Mouse (Mus musculus): ENCODE data around the gene 9530077C05Rik. TPM values are rescaled to one million over a fixed set of nuclear protein-coding genes. Genes with fewer than 3 reads are reported as not detected.

The 9530077C05Rik gene
- 14.7 and 16.5 TPM in 2 replicates for polyA plus RNA-seq (2015; fragmentation: Nextera tagmentation; extraction: Ambion mirVana)

DNA sequence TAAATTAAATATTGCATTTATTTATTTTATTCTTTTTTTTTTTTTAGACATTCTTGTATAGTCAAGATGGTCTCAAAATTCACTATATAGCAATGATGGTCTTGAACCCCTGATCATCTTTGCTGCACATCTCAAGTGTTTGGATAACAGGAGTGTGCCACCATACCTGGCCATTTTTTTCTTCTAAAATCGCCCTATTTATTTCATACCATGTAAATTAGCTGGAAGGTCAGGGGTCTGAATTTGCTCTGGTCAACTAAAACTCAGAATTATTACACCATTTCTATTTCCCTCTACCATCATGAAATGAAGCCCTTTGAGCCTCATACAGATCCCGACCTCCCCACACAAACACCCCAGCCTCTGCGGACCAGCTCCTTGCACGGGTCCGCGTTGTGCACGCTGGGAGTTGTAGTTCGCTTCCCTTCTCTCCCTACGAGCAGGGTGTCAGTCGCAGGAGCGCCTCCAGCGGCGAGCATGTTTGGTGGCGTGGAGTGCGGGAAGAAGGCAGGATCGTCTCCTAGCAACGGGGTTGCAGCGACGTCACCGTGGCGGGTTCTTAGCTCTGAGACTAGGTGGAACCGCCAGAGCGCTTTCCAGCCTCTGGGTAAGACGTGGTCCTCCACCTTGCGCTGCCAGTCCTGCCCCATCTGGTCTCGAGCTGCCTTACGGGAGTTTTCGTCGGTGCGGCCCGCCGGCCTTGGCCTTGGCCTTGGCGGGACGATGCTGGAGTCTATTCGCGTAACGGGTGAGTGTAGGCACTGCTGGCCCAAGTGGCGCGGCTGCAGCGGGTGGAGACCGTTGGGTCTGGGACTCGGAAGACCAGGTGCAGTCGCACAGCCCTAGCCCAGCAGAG, at the start of gene 9530077C05Rik:
TSS of gene 9530077C05Rik (plus strand) at position 512 of the 856 bp plus-strand sequence.
- peak; percentile 99 for ATAC-seq (ENCODE audit: low FRiP score, low read depth)
- H3K4me3 ChIP-seq = peak within 1 kb of the TSS; percentile 74
- H3K9ac ChIP-seq = peak within 1 kb of the TSS; percentile 76
- peak within 1 kb of the TSS; percentile 69 for H3K4me2 ChIP-seq
- peak within 1 kb of the TSS; percentile 87 for H3K27ac ChIP-seq (replicated peaks)
- no peaks in the 10 kb centered on the region for H3K27me3 ChIP-seq
- peaks cover 11% of the 10 kb centered on the region for H3K4me1 ChIP-seq (replicated peaks)
- WGBS = 1% methylated on average over 43 of the region's 43 CpGs
- no peaks in the 10 kb centered on the region for H3K9me3 ChIP-seq
- H3K36me3 ChIP-seq = no peaks in the 10 kb centered on the region

GRCm38 (mm10) chr9:22366221-22366620, 45.1 kb upstream of the 9530077C05Rik start:
- H3K9ac ChIP-seq = no peak overlapping the region
- WGBS = over 99% methylated on average over 2 of the region's 2 CpGs
- no peaks in the 10 kb centered on the region for H3K4me1 ChIP-seq (replicated peaks)
- no peak overlapping the region for H3K4me3 ChIP-seq
- no peak overlapping the region for H3K4me2 ChIP-seq
- no peaks in the 10 kb centered on the region for H3K27me3 ChIP-seq
- H3K9me3 ChIP-seq = no peaks in the 10 kb centered on the region
- H3K36me3 ChIP-seq = no peaks in the 10 kb centered on the region
- no peak for ATAC-seq (ENCODE audit: low FRiP score, low read depth)
- H3K27ac ChIP-seq (replicated peaks) = no peak overlapping the region

GRCm38 (mm10) chr9:22366621-22367020, 44.7 kb upstream of the 9530077C05Rik start:
- no peak for ATAC-seq (ENCODE audit: low FRiP score, low read depth)
- Histone ChIP-seq H3K27ac (replicated peaks) (no peak overlapping the region), H3K4me3 (no peak overlapping the region), H3K9ac (no peak overlapping the region), H3K4me1 (replicated peaks) (no peaks in the 10 kb centered on the region), H3K4me2 (no peak overlapping the region), H3K9me3 (no peaks in the 10 kb centered on the region), H3K27me3 (no peaks in the 10 kb centered on the region), H3K36me3 (no peaks in the 10 kb centered on the region)
- 95% methylated on average over 10 of the region's 10 CpGs for WGBS

DNA sequence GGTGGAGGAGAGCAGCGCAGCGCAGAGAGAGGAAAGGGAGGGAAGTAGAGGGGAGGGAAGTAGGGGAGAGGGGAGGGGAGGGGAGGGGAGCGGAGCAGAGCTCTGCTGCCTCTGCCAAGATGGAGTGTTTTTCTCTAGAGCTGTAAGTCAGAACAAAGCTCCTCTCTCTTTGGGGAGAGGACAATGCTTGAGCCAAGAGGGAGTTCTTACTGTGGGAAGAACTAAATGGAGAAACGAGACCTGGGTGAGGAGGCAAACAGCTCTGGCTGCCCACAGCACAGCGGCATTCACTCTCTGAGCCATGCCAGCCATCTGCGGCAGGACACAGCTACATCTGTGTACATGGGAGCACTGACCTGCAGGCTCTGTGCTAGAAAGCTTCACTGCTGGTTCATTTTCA, 43.3 kb upstream of the 9530077C05Rik start:
- H3K27me3 ChIP-seq = no peaks in the 10 kb centered on the region
- H3K9me3 ChIP-seq = no peaks in the 10 kb centered on the region
- WGBS = 70% methylated on average over 6 of the region's 6 CpGs
- peak overlapping the region; percentile 51; the same call in 1 of the 2 replicates for H3K27ac ChIP-seq (replicated peaks)
- 0 out of 2 replicates have a peak, but pooled peaks have one; percentile 34 for ATAC-seq (ENCODE audit: low FRiP score, low read depth)
- H3K4me1 ChIP-seq (replicated peaks) = no peaks in the 10 kb centered on the region
- no peak overlapping the region; the same call in 1 of the 2 replicates for H3K4me2 ChIP-seq
- no peak overlapping the region for H3K9ac ChIP-seq
- H3K36me3 ChIP-seq = no peaks in the 10 kb centered on the region
- H3K4me3 ChIP-seq = no peak overlapping the region

- Histone ChIP-seq H3K4me1 (replicated peaks) (no peaks in the 10 kb centered on the region), H3K9ac (no peak overlapping the region), H3K9me3 (no peaks in the 10 kb centered on the region), H3K36me3 (no peaks in the 10 kb centered on the region), H3K27me3 (no peaks in the 10 kb centered on the region), H3K4me3 (no peak overlapping the region), H3K4me2 (no peak overlapping the region), H3K27ac (replicated peaks) (no peak overlapping the region)
- 94% methylated on average over 4 of the region's 4 CpGs for WGBS
- no peak for ATAC-seq (ENCODE audit: low FRiP score, low read depth)
Observed at GRCm38 (mm10) chr9:22372760-22373159, 38.6 kb upstream of the 9530077C05Rik start.

DNA sequence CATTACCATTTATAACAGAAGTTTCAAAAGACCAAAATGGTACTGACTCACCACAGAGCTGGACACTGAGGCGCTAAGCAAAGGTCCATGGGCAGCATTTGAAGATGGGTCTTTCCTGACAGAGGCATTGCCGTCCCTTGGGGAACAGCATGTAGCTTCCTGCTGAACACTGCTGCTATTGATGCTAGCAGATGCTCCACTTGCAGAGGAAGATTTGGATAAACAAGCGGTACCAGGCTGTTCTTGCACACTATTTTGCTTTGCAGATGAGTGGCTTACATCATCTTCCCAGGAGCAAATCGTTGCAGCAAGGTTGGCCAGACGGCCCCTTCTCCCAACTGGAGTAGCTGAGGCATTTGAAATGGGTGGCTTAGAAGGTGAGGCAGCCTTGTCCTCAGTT, 35.2 kb upstream of the 9530077C05Rik start:
- Histone ChIP-seq H3K9me3 (no peaks in the 10 kb centered on the region), H3K9ac (no peak overlapping the region), H3K27me3 (no peaks in the 10 kb centered on the region), H3K27ac (replicated peaks) (no peak overlapping the region), H3K36me3 (no peaks in the 10 kb centered on the region), H3K4me1 (replicated peaks) (no peaks in the 10 kb centered on the region), H3K4me3 (no peak overlapping the region), H3K4me2 (no peak overlapping the region)
- WGBS = 76% methylated on average over 5 of the region's 5 CpGs
- no peak for ATAC-seq (ENCODE audit: low FRiP score, low read depth)

- Histone ChIP-seq H3K9ac (no peak overlapping the region), H3K4me1 (replicated peaks) (peaks cover 13% of the 10 kb centered on the region), H3K27me3 (no peaks in the 10 kb centered on the region), H3K9me3 (no peaks in the 10 kb centered on the region), H3K27ac (replicated peaks) (no peak overlapping the region), H3K36me3 (no peaks in the 10 kb centered on the region), H3K4me2 (no peak overlapping the region), H3K4me3 (no peak overlapping the region)
- no peak for ATAC-seq (ENCODE audit: low FRiP score, low read depth)
- 78% methylated on average over 2 of the region's 2 CpGs for WGBS
Observed at GRCm38 (mm10) chr9:22385890-22386289, 25.4 kb upstream of the 9530077C05Rik start.

DNA sequence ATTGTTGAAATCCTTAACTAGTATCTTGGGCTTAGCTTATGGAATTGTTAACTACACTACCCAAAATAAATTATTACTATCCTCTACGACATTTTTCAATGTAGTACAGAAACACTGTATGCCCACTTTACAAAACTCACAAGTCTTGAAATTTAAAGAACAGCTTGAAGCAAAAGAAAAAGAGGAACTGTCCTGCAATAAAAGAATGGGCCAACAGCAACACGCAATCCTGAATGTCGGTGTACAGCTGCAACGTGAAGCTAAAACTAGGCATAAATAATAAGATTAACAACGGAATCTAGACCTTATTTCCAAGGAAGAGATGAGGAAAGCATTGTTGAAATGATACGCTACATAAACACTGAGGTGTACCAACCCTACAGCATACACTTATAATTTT, 23.4 kb upstream of the 9530077C05Rik start:
- Histone ChIP-seq H3K4me3 (peak overlapping the region; percentile 78), H3K27me3 (no peaks in the 10 kb centered on the region), H3K9ac (no peak overlapping the region), H3K36me3 (no peaks in the 10 kb centered on the region), H3K9me3 (no peaks in the 10 kb centered on the region), H3K4me2 (peak overlapping the region; percentile 90), H3K27ac (replicated peaks) (no peak overlapping the region), H3K4me1 (replicated peaks) (peaks cover 13% of the 10 kb centered on the region)
- ATAC-seq (ENCODE audit: low FRiP score, low read depth) = no peak
- WGBS = 15% methylated on average over 6 of the region's 6 CpGs

DNA sequence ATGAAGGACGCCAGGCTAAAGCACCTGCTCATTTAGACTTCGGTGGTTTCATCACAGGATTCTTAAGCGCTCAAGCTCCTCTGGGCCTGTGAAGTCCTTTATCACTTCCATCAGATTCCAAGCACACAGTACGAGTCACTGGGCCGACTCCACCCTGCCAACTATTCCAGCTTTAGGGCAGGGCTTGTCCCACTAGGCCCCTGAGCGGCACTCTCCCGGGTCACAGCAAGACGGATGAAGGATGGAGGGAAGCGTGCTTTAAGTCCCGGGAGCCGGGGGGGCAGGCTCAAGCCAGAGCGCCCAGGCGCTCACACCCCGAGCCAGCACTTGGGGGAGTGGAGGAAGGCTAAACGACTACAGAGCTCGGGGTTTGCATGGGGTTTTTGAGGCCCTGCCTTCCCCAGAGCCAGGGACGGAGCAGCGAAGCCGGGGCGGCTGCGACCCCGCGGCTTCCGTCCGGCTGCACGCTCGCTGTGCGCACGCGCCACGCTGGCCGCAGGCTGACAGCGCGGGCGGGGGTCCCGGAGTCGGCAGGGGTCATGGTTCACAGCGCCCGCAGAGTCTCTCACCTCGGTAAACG, 22.8 kb upstream of the 9530077C05Rik start:
- ATAC-seq (ENCODE audit: low FRiP score, low read depth) = peak; percentile 42; the same call in 1 of the 2 replicates
- H3K9ac ChIP-seq = peak overlapping the region; percentile 88
- H3K27me3 ChIP-seq = no peaks in the 10 kb centered on the region
- H3K4me3 ChIP-seq = peak overlapping the region; percentile 78
- H3K4me2 ChIP-seq = peak overlapping the region; percentile 90
- H3K4me1 ChIP-seq (replicated peaks) = peaks cover 13% of the 10 kb centered on the region
- under 1% methylated on average over 40 of the region's 41 CpGs for WGBS
- H3K27ac ChIP-seq (replicated peaks) = peak overlapping the region; percentile 86
- H3K9me3 ChIP-seq = no peaks in the 10 kb centered on the region
- no peaks in the 10 kb centered on the region for H3K36me3 ChIP-seq

DNA sequence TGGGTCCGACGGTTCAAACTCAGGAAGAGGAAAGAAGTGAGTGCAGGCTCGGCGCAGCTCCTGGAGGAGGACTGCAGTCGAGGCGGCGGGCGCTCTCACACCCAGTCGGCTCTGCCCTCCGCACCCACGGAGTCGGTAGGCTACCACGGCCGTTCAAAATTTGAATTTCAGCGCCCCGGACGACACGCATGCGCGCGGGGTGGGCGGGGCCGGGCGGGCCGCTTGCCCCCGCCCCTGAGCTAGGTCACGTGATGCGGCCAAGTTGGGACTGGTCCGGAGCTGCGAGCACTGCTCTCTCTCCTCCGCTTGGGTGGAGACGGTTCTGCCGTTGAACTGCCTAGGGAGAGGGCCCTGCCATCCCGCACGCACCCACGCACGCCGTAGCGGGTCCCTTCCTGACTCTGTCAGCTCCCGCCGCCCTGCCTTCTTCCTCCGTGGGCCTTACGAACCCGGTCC, 22.3 kb upstream of the 9530077C05Rik start, which contains the start of gene Anln:
TSS of gene Anln (minus strand) at position 168 of the 456 bp plus-strand sequence.
- no peaks in the 10 kb centered on the region for H3K36me3 ChIP-seq
- H3K9me3 ChIP-seq = no peaks in the 10 kb centered on the region
- H3K27me3 ChIP-seq = no peaks in the 10 kb centered on the region
- peak within 1 kb of the TSS; percentile 88 for H3K9ac ChIP-seq
- peak within 1 kb of the TSS; percentile 86 for H3K27ac ChIP-seq (replicated peaks)
- peak within 1 kb of the TSS; percentile 90 for H3K4me2 ChIP-seq
- H3K4me1 ChIP-seq (replicated peaks) = peaks cover 13% of the 10 kb centered on the region
- WGBS = under 1% methylated on average over 37 of the region's 44 CpGs
- H3K4me3 ChIP-seq = peak within 1 kb of the TSS; percentile 78
- ATAC-seq (ENCODE audit: low FRiP score, low read depth) = peak; percentile 96

GRCm38 (mm10) chr9:22389736-22390245, 21.5 kb upstream of the 9530077C05Rik start:
- Histone ChIP-seq H3K36me3 (no peaks in the 10 kb centered on the region), H3K9ac (peak overlapping the region; percentile 88; the same call in 1 of the 2 replicates), H3K27me3 (no peaks in the 10 kb centered on the region), H3K4me2 (peak overlapping the region; percentile 90), H3K4me1 (replicated peaks) (peaks cover 13% of the 10 kb centered on the region), H3K27ac (replicated peaks) (peak overlapping the region; percentile 86; the same call in 1 of the 2 replicates), H3K9me3 (no peaks in the 10 kb centered on the region), H3K4me3 (peak overlapping the region; percentile 78)
- ATAC-seq (ENCODE audit: low FRiP score, low read depth) = no peak
- 72% methylated on average over 6 of the region's 6 CpGs for WGBS

- no peak overlapping the region for H3K27ac ChIP-seq (replicated peaks)
- H3K27me3 ChIP-seq = no peaks in the 10 kb centered on the region
- H3K36me3 ChIP-seq = no peaks in the 10 kb centered on the region
- 93% methylated on average over 5 of the region's 5 CpGs for WGBS
- peaks cover 13% of the 10 kb centered on the region for H3K4me1 ChIP-seq (replicated peaks)
- no peaks in the 10 kb centered on the region for H3K9me3 ChIP-seq
- no peak overlapping the region for H3K9ac ChIP-seq
- H3K4me2 ChIP-seq = no peak overlapping the region
- no peak overlapping the region for H3K4me3 ChIP-seq
- no peak for ATAC-seq (ENCODE audit: low FRiP score, low read depth)
Observed at GRCm38 (mm10) chr9:22390390-22390789, 20.9 kb upstream of the 9530077C05Rik start.
